Mouse (Mus musculus): ENCODE measurements around the gene Oaz2.

The Oaz2 gene

GRCm38 (mm10) chr9:65692959-65693603 lies 25.3 kb downstream of the Oaz2 start:
- no peak for DNase-seq (ENCODE audit: low read depth, low spot score)

- no peak for DNase-seq (ENCODE audit: low read depth, low spot score)
Observed at GRCm38 (mm10) chr9:65695646-65696045, 27.8 kb downstream of the Oaz2 start.

- no peak for DNase-seq (ENCODE audit: low read depth, low spot score)
Observed at GRCm38 (mm10) chr9:65696337-65696736, 28.5 kb downstream of the Oaz2 start.

GRCm38 (mm10) chr9:65697356-65697755 lies 29.6 kb downstream of the Oaz2 start:
- no peak for DNase-seq (ENCODE audit: low read depth, low spot score)

- DNase-seq (ENCODE audit: low read depth, low spot score), result no peak
Observed at GRCm38 (mm10) chr9:65697992-65698391, 30.2 kb downstream of the Oaz2 start.

- no peak for DNase-seq (ENCODE audit: low read depth, low spot score)
Observed at GRCm38 (mm10) chr9:65700504-65700903, 32.7 kb downstream of the Oaz2 start.

- DNase-seq (ENCODE audit: low read depth, low spot score), result peak; percentile 46
Observed at GRCm38 (mm10) chr9:65702286-65702685, 34.5 kb downstream of the Oaz2 start.

GRCm38 (mm10) chr9:65703241-65703640 lies 35.4 kb downstream of the Oaz2 start:
- peak; percentile 58 for DNase-seq (ENCODE audit: low read depth, low spot score)

- peak; percentile 88 for DNase-seq (ENCODE audit: low read depth, low spot score)
Observed at GRCm38 (mm10) chr9:65703926-65704595, 36.3 kb downstream of the Oaz2 start.

- DNase-seq (ENCODE audit: low read depth, low spot score), result no peak
Observed at GRCm38 (mm10) chr9:65718195-65718594, 50.4 kb downstream of the Oaz2 start.

- peak; percentile 54 for DNase-seq (ENCODE audit: low read depth, low spot score)
Observed at GRCm38 (mm10) chr9:65721161-65721566, 53.4 kb downstream of the Oaz2 start.

- no peak for DNase-seq (ENCODE audit: low read depth, low spot score)
Observed at GRCm38 (mm10) chr9:65724471-65725290, 56.9 kb downstream of the Oaz2 start.

GRCm38 (mm10) chr9:65725291-65725622 lies 57.5 kb downstream of the Oaz2 start:
- DNase-seq (ENCODE audit: low read depth, low spot score), result no peak

GRCm38 (mm10) chr9:65726431-65726830 lies 58.6 kb downstream of the Oaz2 start:
- no peak for DNase-seq (ENCODE audit: low read depth, low spot score)

- DNase-seq (ENCODE audit: low read depth, low spot score), result no peak
Observed at GRCm38 (mm10) chr9:65727491-65727890, 59.7 kb downstream of the Oaz2 start.

GRCm38 (mm10) chr9:65728588-65728987 lies 60.8 kb downstream of the Oaz2 start:
- no peak for DNase-seq (ENCODE audit: low read depth, low spot score)

- no peak for DNase-seq (ENCODE audit: low read depth, low spot score)
Observed at GRCm38 (mm10) chr9:65734931-65735330, 67.1 kb downstream of the Oaz2 start.
